Mouse (Mus musculus) hindbrain, embryonic 12.5 days (tissue): ENCODE measurements around the gene Wdfy3. TPM values are rescaled to one million over a fixed set of nuclear protein-coding genes. Genes with fewer than 3 reads are reported as not detected.
"Not testable (repeated sequence)": the region's sequence is repeated elsewhere in the genome, so short reads cannot be mapped to it uniquely, and the experiment has no call there.

Experiments used
- ATAC-seq: fragments of 200-750 bp; cut with Nextera tagmentation; 2 replicates; pipeline ENCODE4 v1.8.0; 2017; ENCODE audit warnings: moderate TSS enrichment; ENCODE audit not compliant: low FRiP score
- H3K27ac ChIP-seq: fragments of 300-500 bp; sonication (generic); 2 replicates; pipeline ENCODE4 v1.5.1; 2016; ENCODE audit warnings: mild to moderate bottlenecking
- H3K27me3 ChIP-seq: fragments of 300-500 bp; sonication (generic); 2 replicates; pipeline ENCODE4 v1.6.1; 2016; ENCODE audit warnings: mild to moderate bottlenecking
- H3K36me3 ChIP-seq: fragments of 300-500 bp; sonication (generic); 2 replicates; pipeline ENCODE4 v1.6.1; 2016; ENCODE audit warnings: mild to moderate bottlenecking
- H3K4me1 ChIP-seq: fragments of 300-500 bp; sonication (generic); 2 replicates; pipeline ENCODE4 v1.6.1; 2016
- H3K4me2 ChIP-seq: fragments of 300-500 bp; sonication (generic); replicated peaks from 2 replicates; pipeline ENCODE4 v1.6.1; 2016; ENCODE audit warnings: mild to moderate bottlenecking
- H3K4me3 ChIP-seq: fragments of 300-500 bp; sonication (generic); 2 replicates; pipeline ENCODE4 v1.5.1; 2016; ENCODE audit warnings: mild to moderate bottlenecking
- H3K9ac ChIP-seq: fragments of 300-500 bp; sonication (generic); 2 replicates; pipeline ENCODE4 v1.6.1; 2016; ENCODE audit warnings: mild to moderate bottlenecking, moderate library complexity
- H3K9me3 ChIP-seq: fragments of 300-500 bp; sonication (generic); replicated peaks from 2 replicates; pipeline ENCODE4 v1.6.1; 2016; ENCODE audit warnings: mild to moderate bottlenecking
- WGBS: fragments of 180-500 bp; shearing (Covaris S2); methylation state at CpG from one replicate; pipeline ENCODE4 v1.1.7; 2016; 5-methylcytosine and 5-hydroxymethylcytosine counted together
- polyA plus RNA-seq: library from polyadenylated mRNA; unstranded; fragments of >200 nt; fragmentation: Nextera tagmentation; extraction: Ambion mirVana; gene quantifications from 2 replicates; pipeline ENCODE4 v1.2.1, GENCODE M21; 2016

Gene Wdfy3
- polyA plus RNA-seq = 41.3 and 41.9 TPM in 2 replicates

GRCm38 (mm10) chr5:102069767-102070413 lies at the start of gene Wdfy3:
Wdfy3 (minus strand) TSS chr5:102069921.
- peak within 1 kb of the TSS; percentile 98 for H3K9ac ChIP-seq
- peak within 1 kb of the TSS; percentile 95 for H3K4me3 ChIP-seq
- peaks cover 8% of the 10 kb centered on the region; the same call in 1 of the 2 replicates for H3K36me3 ChIP-seq
- peak; percentile 92 for ATAC-seq
- peak within 1 kb of the TSS; percentile 75 for H3K4me2 ChIP-seq
- H3K9me3 ChIP-seq = no peaks in the 10 kb centered on the region
- under 1% methylated on average over 30 of the region's 62 CpGs for WGBS
- peaks cover 35% of the 10 kb centered on the region for H3K4me1 ChIP-seq
- H3K27ac ChIP-seq = peak within 1 kb of the TSS; percentile 98
- H3K27me3 ChIP-seq = no peaks in the 10 kb centered on the region

GRCm38 (mm10) chr5:102113009-102113408 lies 43.3 kb upstream of the Wdfy3 start:
- Histone ChIP-seq H3K9ac (no peak overlapping the region), H3K36me3 (no peaks in the 10 kb centered on the region), H3K27me3 (no peaks in the 10 kb centered on the region), H3K27ac (no peak overlapping the region), H3K4me1 (peaks cover 15% of the 10 kb centered on the region), H3K4me3 (no peak overlapping the region), H3K4me2 (no peak overlapping the region), H3K9me3 (no peaks in the 10 kb centered on the region)
- WGBS = 64% methylated on average over 14 of the region's 14 CpGs
- no peak for ATAC-seq

GRCm38 (mm10) chr5:102112034-102112433 lies 42.3 kb upstream of the Wdfy3 start:
- no peaks in the 10 kb centered on the region for H3K27me3 ChIP-seq
- no peak overlapping the region for H3K27ac ChIP-seq
- 75% methylated on average over 7 of the region's 7 CpGs for WGBS
- no peak overlapping the region for H3K4me2 ChIP-seq
- no peak overlapping the region for H3K9ac ChIP-seq
- H3K9me3 ChIP-seq = no peaks in the 10 kb centered on the region
- H3K4me1 ChIP-seq = peaks cover 15% of the 10 kb centered on the region
- no peak overlapping the region for H3K4me3 ChIP-seq
- no peaks in the 10 kb centered on the region for H3K36me3 ChIP-seq
- ATAC-seq = no peak

- Histone ChIP-seq H3K36me3 (no peaks in the 10 kb centered on the region), H3K9ac (no peak overlapping the region), H3K27me3 (no peaks in the 10 kb centered on the region), H3K27ac (0 out of 2 replicates have a peak overlapping the region, but pooled peaks have one; percentile 57), H3K9me3 (no peaks in the 10 kb centered on the region), H3K4me1 (peaks cover 15% of the 10 kb centered on the region), H3K4me3 (no peak overlapping the region), H3K4me2 (no peak overlapping the region)
- ATAC-seq = peak; percentile 63
- 65% methylated on average over 7 of the region's 7 CpGs for WGBS
These were observed 40.3 kb upstream of the Wdfy3 start for GRCm38 (mm10) chr5:102110031-102110430.

- Histone ChIP-seq H3K9ac (no peak overlapping the region), H3K4me2 (no peak overlapping the region), H3K27ac (no peak overlapping the region), H3K27me3 (no peaks in the 10 kb centered on the region), H3K4me3 (no peak overlapping the region), H3K9me3 (no peaks in the 10 kb centered on the region), H3K4me1 (peaks cover 6% of the 10 kb centered on the region; the same call in 1 of the 2 replicates), H3K36me3 (no peaks in the 10 kb centered on the region)
- WGBS = 57% methylated on average over 3 of the region's 3 CpGs
- ATAC-seq = no peak
These were observed 36.2 kb upstream of the Wdfy3 start for GRCm38 (mm10) chr5:102105919-102106318.

GRCm38 (mm10) chr5:102101815-102102214 lies 32.1 kb upstream of the Wdfy3 start:
- ATAC-seq, H3K9ac ChIP-seq, H3K4me2 ChIP-seq, H3K27ac ChIP-seq, H3K4me3 ChIP-seq, H3K9me3 ChIP-seq, H3K36me3 ChIP-seq, H3K27me3 ChIP-seq: not testable (repeated sequence)
- H3K4me1 ChIP-seq = peaks cover 12% of the 10 kb centered on the region; the same call in 1 of the 2 replicates
- 93% methylated on average over 1 of the region's 1 CpGs for WGBS

GRCm38 (mm10) chr5:102100246-102101241 lies 30.8 kb upstream of the Wdfy3 start:
- WGBS = 43% methylated on average over 21 of the region's 21 CpGs
- ATAC-seq = peak; percentile 76
- H3K9ac ChIP-seq = no peak overlapping the region
- H3K4me3 ChIP-seq = no peak overlapping the region
- no peaks in the 10 kb centered on the region for H3K27me3 ChIP-seq
- peaks cover 12% of the 10 kb centered on the region; the same call in 1 of the 2 replicates for H3K4me1 ChIP-seq
- peak overlapping the region; percentile 69 for H3K27ac ChIP-seq
- H3K4me2 ChIP-seq = peak overlapping the region; percentile 33
- H3K36me3 ChIP-seq = no peaks in the 10 kb centered on the region
- H3K9me3 ChIP-seq = peaks cover 3% of the 10 kb centered on the region; the same call in 1 of the 2 replicates

- Histone ChIP-seq H3K4me3 (no peak overlapping the region), H3K27me3 (no peaks in the 10 kb centered on the region), H3K27ac (no peak overlapping the region), H3K4me2 (no peak overlapping the region), H3K9ac (no peak overlapping the region), H3K9me3 (peaks cover 3% of the 10 kb centered on the region; the same call in 1 of the 2 replicates), H3K4me1 (peaks cover 6% of the 10 kb centered on the region; the same call in 1 of the 2 replicates), H3K36me3 (no peaks in the 10 kb centered on the region)
- WGBS = 81% methylated on average over 4 of the region's 4 CpGs
- ATAC-seq = no peak
These were observed 25.9 kb upstream of the Wdfy3 start for GRCm38 (mm10) chr5:102095576-102095975.

GRCm38 (mm10) chr5:102090686-102091085 lies 21.0 kb upstream of the Wdfy3 start:
- H3K36me3 ChIP-seq = no peaks in the 10 kb centered on the region
- H3K4me1 ChIP-seq = no peaks in the 10 kb centered on the region
- WGBS = 85% methylated on average over 3 of the region's 3 CpGs
- H3K4me2 ChIP-seq = no peak overlapping the region
- peaks cover 2% of the 10 kb centered on the region; the same call in 1 of the 2 replicates for H3K9me3 ChIP-seq
- no peaks in the 10 kb centered on the region for H3K27me3 ChIP-seq
- H3K9ac ChIP-seq = no peak overlapping the region
- H3K4me3 ChIP-seq = no peak overlapping the region
- ATAC-seq = no peak
- H3K27ac ChIP-seq = no peak overlapping the region

GRCm38 (mm10) chr5:102084737-102085705 lies 15.3 kb upstream of the Wdfy3 start:
- Histone ChIP-seq H3K9me3 (no peaks in the 10 kb centered on the region; the same call in 1 of the 2 replicates), H3K9ac (no peak overlapping the region), H3K36me3 (no peaks in the 10 kb centered on the region), H3K27me3 (no peaks in the 10 kb centered on the region), H3K4me1 (no peaks in the 10 kb centered on the region), H3K27ac (no peak overlapping the region), H3K4me3 (no peak overlapping the region), H3K4me2 (no peak overlapping the region)
- no peak for ATAC-seq
- WGBS = 55% methylated on average over 18 of the region's 18 CpGs

GRCm38 (mm10) chr5:102074086-102074485 lies 4.4 kb upstream of the Wdfy3 start:
- Histone ChIP-seq H3K4me2 (no peak overlapping the region), H3K36me3 (no peaks in the 10 kb centered on the region), H3K4me1 (peaks cover 16% of the 10 kb centered on the region), H3K4me3 (no peak overlapping the region), H3K9me3 (no peaks in the 10 kb centered on the region), H3K9ac (no peak overlapping the region), H3K27ac (no peak overlapping the region), H3K27me3 (no peaks in the 10 kb centered on the region)
- WGBS = 0% methylated on average over 1 of the region's 1 CpGs
- no peak for ATAC-seq
